Mouse (Mus musculus) naive thymus-derived CD4-positive, alpha-beta T cell, adult 2 months (primary cell): ENCODE measurements around the gene Rnf19b.

Experiments
- DNase-seq: peaks from one replicate; pipeline ENCODE4 v3.0.0-alpha.2; 2011; ENCODE audit warnings: low read depth

The Rnf19b gene

DNA sequence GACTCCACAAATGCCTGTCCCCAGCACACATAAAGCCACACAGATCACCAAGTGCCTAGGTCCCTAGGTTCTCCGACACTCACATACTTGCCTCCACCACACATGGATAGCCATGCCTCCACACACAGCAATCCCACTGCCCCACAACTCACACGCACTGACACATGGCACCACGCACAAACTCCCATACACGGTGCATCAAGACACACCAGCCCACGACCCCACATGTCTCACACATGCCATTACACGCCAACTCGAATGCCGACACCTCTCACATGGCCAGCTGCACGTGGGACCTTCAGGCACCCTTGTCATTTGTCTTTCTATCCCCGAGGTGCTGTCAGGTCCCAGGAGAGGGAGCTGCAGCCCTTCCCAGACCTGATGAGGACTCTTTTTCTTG, 61.6 kb downstream of the Rnf19b start:
- DNase-seq = no peak

- DNase-seq = peak; percentile 69
These were observed 62.7 kb downstream of the Rnf19b start for GRCm38 (mm10) chr4:129120520-129121445.

- no peak for DNase-seq
These were observed 63.6 kb downstream of the Rnf19b start, which contains the start of gene Hpca for GRCm38 (mm10) chr4:129121569-129122086. Hpca (minus strand) TSS chr4:129122036.

- DNase-seq = peak; percentile 33
These were observed 64.0 kb downstream of the Rnf19b start for GRCm38 (mm10) chr4:129122107-129122506.

- DNase-seq = no peak
These were observed 64.6 kb downstream of the Rnf19b start for GRCm38 (mm10) chr4:129122719-129123118.

DNA sequence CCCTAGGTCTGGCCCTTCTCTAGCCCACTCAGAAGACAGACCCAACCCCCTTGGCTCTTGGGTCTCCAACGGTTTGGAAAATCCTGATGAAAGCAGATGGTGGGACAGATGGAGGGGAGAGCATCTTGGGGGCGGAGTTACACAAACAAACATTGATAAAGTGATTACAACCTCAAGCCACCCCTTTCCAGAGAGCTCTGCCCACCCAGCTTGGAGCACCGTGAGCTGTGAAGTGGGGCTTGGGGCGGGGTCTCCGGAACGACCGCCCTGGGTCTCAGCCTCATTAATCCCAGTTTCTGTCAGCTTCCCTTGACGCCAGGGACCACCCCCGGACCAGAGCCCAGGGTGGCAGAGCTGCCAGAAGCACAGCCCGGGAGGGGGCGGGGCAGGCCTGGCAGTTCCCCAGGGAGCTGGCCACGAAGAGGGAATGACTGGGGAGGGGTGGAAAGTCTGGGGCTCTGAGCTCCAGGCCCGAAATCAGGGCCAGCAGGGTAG, 66.6 kb downstream of the Rnf19b start:
- no peak for DNase-seq

DNA sequence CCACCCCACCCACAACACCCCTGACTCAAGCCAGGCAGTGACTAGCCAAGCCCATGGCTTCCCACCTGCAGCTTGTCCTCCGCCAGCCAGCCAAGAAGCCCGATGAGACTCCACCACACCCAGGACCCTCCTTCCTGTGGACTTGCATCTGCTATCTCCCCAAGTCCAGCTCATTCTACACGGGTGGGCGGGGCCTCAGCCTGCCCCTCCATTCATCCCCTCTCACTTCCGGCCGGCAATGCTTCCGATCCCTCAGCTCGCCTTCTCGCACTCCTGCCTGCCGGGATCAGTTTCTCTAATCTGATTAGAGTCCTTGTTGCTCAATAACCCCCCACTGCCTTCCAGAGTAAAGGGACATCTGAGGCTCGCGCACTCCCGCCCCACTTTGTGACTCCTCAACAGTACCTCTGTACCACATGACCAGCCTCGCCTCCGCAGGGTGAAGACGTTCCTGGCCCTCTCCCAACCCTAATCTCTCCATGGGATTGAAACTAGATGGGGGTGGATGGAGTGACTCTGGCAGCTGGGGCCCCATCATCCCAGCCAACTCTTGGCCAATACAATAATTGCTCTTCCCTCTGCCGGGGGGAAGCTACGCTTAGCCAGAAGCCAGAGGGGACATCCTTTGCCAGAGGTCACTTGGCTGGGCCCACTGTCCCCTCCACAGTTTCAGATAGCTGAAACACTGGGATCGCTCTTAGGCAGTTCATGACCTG, 67.8 kb downstream of the Rnf19b start:
- no peak for DNase-seq

DNA sequence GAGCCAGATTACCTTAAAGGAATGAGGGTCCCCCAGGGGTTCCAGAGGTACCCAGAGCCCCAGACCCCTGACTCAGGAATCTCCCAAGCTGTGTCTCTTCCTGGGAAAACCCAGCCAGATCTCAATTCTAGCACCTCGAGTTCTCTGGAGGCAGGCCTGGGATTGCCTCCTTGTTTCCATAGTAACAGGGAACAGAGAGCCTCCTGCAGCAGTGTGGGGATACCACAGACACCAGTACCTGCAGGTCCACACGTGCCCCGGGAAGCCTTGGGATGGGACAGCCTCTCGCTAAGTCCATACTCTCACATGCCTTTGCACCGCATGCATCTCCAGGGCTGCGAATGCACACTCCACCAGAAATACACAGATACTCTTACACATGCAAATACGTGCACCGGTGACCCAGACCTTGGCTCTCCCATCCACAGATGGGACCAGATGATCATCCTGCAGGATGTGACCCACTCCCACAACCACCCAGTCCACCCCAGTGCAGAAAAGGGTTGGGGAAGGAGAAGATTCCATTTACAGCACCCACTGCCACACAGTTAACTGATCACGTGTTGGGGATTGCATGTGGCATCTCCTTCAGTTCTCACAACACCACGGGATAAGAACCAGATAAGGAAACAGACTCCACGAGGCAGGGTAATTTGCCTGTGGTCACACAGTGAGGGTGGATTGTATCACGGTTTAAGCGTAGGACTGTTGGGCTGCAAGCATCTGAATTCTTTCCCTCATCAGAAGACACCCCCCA, 70.7 kb downstream of the Rnf19b start:
- DNase-seq = no peak

- peak; percentile 30 for DNase-seq
These were observed 71.3 kb downstream of the Rnf19b start for GRCm38 (mm10) chr4:129129387-129129786.

DNA sequence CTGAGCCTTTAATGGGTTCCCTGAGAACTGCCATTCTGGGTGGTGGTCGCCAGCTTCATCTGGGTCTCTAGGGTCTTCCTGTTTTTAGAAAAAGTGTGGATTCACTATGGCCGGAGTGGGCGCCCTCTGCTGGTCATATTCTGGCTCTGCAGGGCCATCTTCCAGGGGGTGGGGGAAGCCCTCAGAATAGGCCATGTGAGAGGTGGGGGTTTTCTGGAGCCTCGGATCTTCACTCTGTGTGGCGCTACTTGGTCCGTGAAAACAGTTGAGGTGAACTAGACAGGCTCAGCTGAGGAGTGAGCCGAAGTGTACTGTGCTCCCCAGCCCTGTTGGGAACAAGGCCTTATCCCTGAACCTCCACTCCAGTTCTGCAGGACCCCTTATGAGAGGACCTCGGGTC, 72.1 kb downstream of the Rnf19b start:
- DNase-seq = peak; percentile 81

DNA sequence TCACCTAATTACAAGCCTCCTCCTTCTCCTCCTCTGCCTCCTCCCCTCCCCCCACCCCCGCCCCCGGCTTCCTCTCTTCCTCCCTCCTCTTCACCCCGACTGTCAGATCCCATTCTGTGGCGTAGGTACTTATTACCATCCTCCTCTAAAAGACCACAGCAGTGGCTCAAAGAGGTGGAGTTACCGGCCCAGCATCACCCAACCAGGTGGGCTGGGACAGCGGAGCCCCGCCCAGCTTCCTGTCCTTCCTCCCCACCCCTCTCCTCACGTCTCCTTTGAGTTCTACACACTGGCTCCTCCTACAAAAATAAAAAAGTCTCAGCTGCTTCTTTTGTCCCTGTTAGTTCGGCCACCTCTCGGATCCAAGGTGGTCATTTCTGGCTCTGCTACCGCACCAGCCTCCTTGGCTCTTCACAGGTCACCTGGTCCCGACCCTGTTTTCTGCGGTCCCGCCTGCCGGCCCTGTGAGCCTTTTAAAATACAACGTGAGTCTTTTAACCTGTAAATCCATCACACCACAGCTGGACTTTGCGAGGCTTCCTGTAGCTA, 72.8 kb downstream of the Rnf19b start:
- DNase-seq = peak; percentile 86

GRCm38 (mm10) chr4:129134799-129135585, 76.9 kb downstream of the Rnf19b start:
- peak; percentile 83 for DNase-seq
